In the genomic region with DNA sequence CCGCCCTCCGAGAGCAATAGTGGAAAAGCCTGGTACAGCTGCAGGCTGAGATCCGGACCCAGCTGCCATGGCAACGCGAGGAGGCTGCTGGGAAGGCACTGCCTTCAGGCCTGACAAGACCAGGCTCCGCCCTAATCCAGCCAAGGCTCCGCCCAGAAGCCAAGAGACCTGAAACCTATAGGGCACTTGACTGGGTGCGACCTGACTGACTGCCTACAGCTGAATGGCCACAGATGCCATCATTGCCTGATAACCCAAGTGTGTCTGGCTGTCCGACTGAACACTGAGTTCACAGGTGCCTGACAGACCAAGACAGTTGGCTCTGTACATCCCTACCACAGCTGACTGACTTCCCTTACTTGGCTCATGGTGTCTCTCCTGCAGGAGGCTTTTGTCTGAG, we compare ENCODE assay signal across 8 mouse cellular contexts. TPM values are rescaled to one million over a fixed set of nuclear protein-coding genes. Genes with fewer than 3 reads are reported as not detected.
A peak's percentile ranks its signal among the peaks of the same experiment; 100 is the strongest.
DNase-seq lines count a peak whose midpoint lies in the region; ATAC-seq lines count a peak whose summit lies in the region.

No protein-coding gene starts in this region.

- H3K27me3 ChIP-seq in heart, embryonic 13.5 days (replicated peaks): no peaks in the 10 kb centered on the region
- no peaks in the 10 kb centered on the region for H3K27me3 ChIP-seq in hindbrain, embryonic 16.5 days (replicated peaks; ENCODE audit: control insufficient read depth, insufficient read depth, low read length)
- H3K27me3 ChIP-seq in midbrain, embryonic 11.5 days (ENCODE audit: control insufficient read depth, insufficient read depth, low read length): no peaks in the 10 kb centered on the region

- intact Hi-C loops in heart, postnatal 36 days (cut with DNase I): no loop called here
- intact Hi-C loops in heart, postnatal 14 days (cut with DNase I): no loop called here

- H3K27ac ChIP-seq in heart, embryonic 13.5 days (replicated peaks): no peak overlapping the region
- peak overlapping the region; percentile 9 for H3K27ac ChIP-seq in hindbrain, embryonic 16.5 days (ENCODE audit: low read depth, low read length)
- H3K27ac ChIP-seq in midbrain, embryonic 11.5 days (ENCODE audit: low read depth, low read length): peak overlapping the region; percentile 22; the same call in 1 of the 2 replicates

- peaks cover 6% of the 10 kb centered on the region for H3K4me1 ChIP-seq in heart, embryonic 13.5 days
- H3K4me1 ChIP-seq in hindbrain, embryonic 16.5 days (ENCODE audit: control insufficient read depth, insufficient read depth, low read depth, low read length): peaks cover 10% of the 10 kb centered on the region
- H3K4me1 ChIP-seq in midbrain, embryonic 11.5 days (ENCODE audit: control insufficient read depth, insufficient read depth, low read length): peaks cover 10% of the 10 kb centered on the region; the same call in 1 of the 2 replicates

- 4% methylated on average over 9 of the region's 9 CpGs for WGBS in heart, embryonic 13.5 days
- 5% methylated on average over 9 of the region's 9 CpGs for WGBS in hindbrain, embryonic 16.5 days
- 3% methylated on average over 9 of the region's 9 CpGs for WGBS in midbrain, embryonic 11.5 days

- no peak for ATAC-seq in heart, embryonic 13.5 days (ENCODE audit: extremely low read depth, insufficient number of reproducible peaks, low FRiP score, low TSS enrichment)
- ATAC-seq in hindbrain, embryonic 16.5 days: peak; percentile 96
- ATAC-seq in midbrain, embryonic 11.5 days (ENCODE audit: low FRiP score): peak; percentile 96

- peak overlapping the region; percentile 40 for H3K4me2 ChIP-seq in heart, embryonic 13.5 days
- peak overlapping the region; percentile 44 for H3K4me2 ChIP-seq in hindbrain, embryonic 16.5 days (ENCODE audit: low read length)
- peak overlapping the region; percentile 40 for H3K4me2 ChIP-seq in midbrain, embryonic 11.5 days

- H3K4me3 ChIP-seq in heart, embryonic 13.5 days: no peak overlapping the region
- no peak overlapping the region for H3K4me3 ChIP-seq in hindbrain, embryonic 16.5 days (ENCODE audit: low read length)
- peak overlapping the region; percentile 14; the same call in 1 of the 2 replicates for H3K4me3 ChIP-seq in midbrain, embryonic 11.5 days (ENCODE audit: low read depth, low read length)

- no peaks in the 10 kb centered on the region for H3K36me3 ChIP-seq in heart, embryonic 13.5 days
- no peaks in the 10 kb centered on the region for H3K36me3 ChIP-seq in hindbrain, embryonic 16.5 days (ENCODE audit: control insufficient read depth, insufficient read depth, low read length)
- H3K36me3 ChIP-seq in midbrain, embryonic 11.5 days (ENCODE audit: control insufficient read depth, insufficient read depth, low read length): no peaks in the 10 kb centered on the region

- no peak for DNase-seq in heart, postnatal 36 days
- DNase-seq in embryo, embryonic 11 days: peak; percentile 89
- peak; percentile 57 to 65 for DNase-seq in left cerebral cortex, adult 9 months (ENCODE audit: low spot score in 2 of 2)
- DNase-seq in midbrain, embryonic 11.5 days (ENCODE audit: low spot score, missing footprints): peak; percentile 97
- DNase-seq in spleen, postnatal 10 days (ENCODE audit: low spot score in 2 of 2): peak; percentile 20 to 80
- DNase-seq in heart, postnatal 14 days: no peak

- H3K9ac ChIP-seq in heart, embryonic 13.5 days: 0 out of 2 replicates have a peak overlapping the region, but pooled peaks have one; percentile 47
- H3K9ac ChIP-seq in hindbrain, embryonic 16.5 days (ENCODE audit: low read depth, low read length): no peak overlapping the region; the same call in 1 of the 2 replicates
- peak overlapping the region; percentile 59 for H3K9ac ChIP-seq in midbrain, embryonic 11.5 days (ENCODE audit: low read length)

- H3K9me3 ChIP-seq in heart, embryonic 13.5 days: no peaks in the 10 kb centered on the region
- no peaks in the 10 kb centered on the region for H3K9me3 ChIP-seq in hindbrain, embryonic 16.5 days (ENCODE audit: control insufficient read depth, low read length)
- H3K9me3 ChIP-seq in midbrain, embryonic 11.5 days (ENCODE audit: control insufficient read depth, low read length): no peaks in the 10 kb centered on the region

RNA-seq across cellular contexts. Expression of gene Epb41l1, which starts 19.4 kb away (rescaled TPM):
- polyA plus RNA-seq in heart, embryonic 13.5 days (2015; fragmentation: Nextera tagmentation; extraction: Ambion mirVana): 1.1 and 1.2 TPM in 2 replicates
- total RNA-seq in heart, postnatal 36 days (2021): 1 to 10 TPM; 6.3 to 9.1 TPM
- polyA plus RNA-seq in hindbrain, embryonic 16.5 days (2015; fragmentation: Nextera tagmentation; extraction: Ambion mirVana): 15.7 and 17.0 TPM in 2 replicates
- polyA plus RNA-seq in midbrain, embryonic 11.5 days (2014; fragmentation: Nextera tagmentation; extraction: Ambion mirVana): 3.1 and 3.9 TPM in 2 replicates
- 10 to 100 TPM; 10.1 to 13.9 TPM for total RNA-seq in heart, postnatal 14 days (2021)

Comparison
In these comparisons a context has a peak if more than half of its experiments do, and no peak if none do; other contexts are left out.
1. DNase-seq: peak in embryo, embryonic 11 days (single experiment), left cerebral cortex, adult 9 months (2 of 2), midbrain, embryonic 11.5 days (single experiment) and spleen, postnatal 10 days (2 of 2); none in heart, postnatal 36 days (0 of 2) and heart, postnatal 14 days (0 of 2).
2. Peak in every context shown above with its lines, with median percentiles within 50 percentile points of each other: H3K4me2 ChIP-seq.